Mouse (Mus musculus): ENCODE data around the gene Gm45785. TPM values are rescaled to one million over a fixed set of nuclear protein-coding genes. Genes with fewer than 3 reads are reported as not detected.
A peak's percentile ranks its signal among the peaks of the same experiment; 100 is the strongest.

The Gm45785 gene
- polyA plus RNA-seq, 1 experiment from 2014 or later, result not detected

GRCm38 (mm10) chr7:140881696-140882468 lies 25.8 kb upstream of the Gm45785 start, which contains the start of the genes Psmd13 and Sirt3:
Gene Psmd13 (plus strand): TSS chr7:140881968.
Gene Sirt3 (minus strand): TSS chr7:140882309.
- WGBS, result under 1% methylated on average over 59 of the region's 59 CpGs
- peak; percentile 95 for ATAC-seq
- H3K9me3 ChIP-seq, result no peaks in the 10 kb centered on the region

GRCm38 (mm10) chr7:140880865-140881515 lies 24.9 kb upstream of the Gm45785 start:
- 28% methylated on average over 8 of the region's 8 CpGs for WGBS
- Histone ChIP-seq H3K4me3 (replicated peaks) (peak overlapping the region; percentile 78), H3K4me1 (replicated peaks) (peaks cover 23% of the 10 kb centered on the region), H3K9me3 (no peaks in the 10 kb centered on the region), H3K4me2 (replicated peaks) (peak overlapping the region; percentile 78), H3K27ac (peak overlapping the region; percentile 90; the same call in 1 of the 2 replicates), H3K36me3 (peaks cover 22% of the 10 kb centered on the region), H3K27me3 (no peaks in the 10 kb centered on the region), H3K9ac (replicated peaks) (peak overlapping the region; percentile 85)
- no peak for ATAC-seq

More at GRCm38 (mm10) chr7:140881696-140882468, 25.8 kb upstream of the Gm45785 start, which contains the start of the genes Psmd13 and Sirt3:
- Histone ChIP-seq H3K36me3 (peaks cover 23% of the 10 kb centered on the region), H3K4me2 (replicated peaks) (peak within 1 kb of the TSS; percentile 78), H3K4me1 (replicated peaks) (peaks cover 23% of the 10 kb centered on the region), H3K4me3 (replicated peaks) (peak within 1 kb of the TSS; percentile 78), H3K9ac (replicated peaks) (peak within 1 kb of the TSS; percentile 85), H3K27me3 (no peaks in the 10 kb centered on the region), H3K27ac (peak within 1 kb of the TSS; percentile 90)

- Histone ChIP-seq H3K9ac (replicated peaks) (no peak overlapping the region), H3K36me3 (peaks cover 21% of the 10 kb centered on the region), H3K27me3 (no peaks in the 10 kb centered on the region), H3K4me3 (replicated peaks) (peak overlapping the region; percentile 78; the same call in 1 of the 2 replicates), H3K4me2 (replicated peaks) (peak overlapping the region; percentile 78; the same call in 1 of the 2 replicates), H3K27ac (no peak overlapping the region), H3K4me1 (replicated peaks) (peaks cover 23% of the 10 kb centered on the region), H3K9me3 (no peaks in the 10 kb centered on the region)
- ATAC-seq, result no peak
- 90% methylated on average over 3 of the region's 3 CpGs for WGBS
Observed at GRCm38 (mm10) chr7:140880419-140880818, 24.3 kb upstream of the Gm45785 start.

GRCm38 (mm10) chr7:140879355-140879754 lies 23.2 kb upstream of the Gm45785 start:
- ATAC-seq, result no peak
- H3K27ac ChIP-seq, result no peak overlapping the region
- WGBS, result 91% methylated on average over 7 of the region's 7 CpGs

GRCm38 (mm10) chr7:140877364-140877763 lies 21.2 kb upstream of the Gm45785 start:
- WGBS, result 92% methylated on average over 6 of the region's 6 CpGs

More at GRCm38 (mm10) chr7:140879355-140879754, 23.2 kb upstream of the Gm45785 start:
- Histone ChIP-seq H3K9me3 (no peaks in the 10 kb centered on the region), H3K9ac (replicated peaks) (no peak overlapping the region), H3K4me2 (replicated peaks) (no peak overlapping the region), H3K36me3 (peaks cover 25% of the 10 kb centered on the region), H3K4me3 (replicated peaks) (no peak overlapping the region), H3K27me3 (no peaks in the 10 kb centered on the region), H3K4me1 (replicated peaks) (peaks cover 23% of the 10 kb centered on the region)

GRCm38 (mm10) chr7:140874224-140874623 lies 18.1 kb upstream of the Gm45785 start:
- WGBS, result 97% methylated on average over 4 of the region's 4 CpGs
- Histone ChIP-seq H3K27ac (no peak overlapping the region), H3K9ac (replicated peaks) (no peak overlapping the region), H3K4me2 (replicated peaks) (no peak overlapping the region), H3K4me3 (replicated peaks) (no peak overlapping the region), H3K9me3 (no peaks in the 10 kb centered on the region), H3K4me1 (replicated peaks) (no peaks in the 10 kb centered on the region), H3K36me3 (peaks cover 47% of the 10 kb centered on the region), H3K27me3 (no peaks in the 10 kb centered on the region)
- ATAC-seq, result no peak

More at GRCm38 (mm10) chr7:140877364-140877763, 21.2 kb upstream of the Gm45785 start:
- H3K4me3 ChIP-seq (replicated peaks), result no peak overlapping the region
- no peak overlapping the region for H3K4me2 ChIP-seq (replicated peaks)
- no peak for ATAC-seq
- H3K9me3 ChIP-seq, result no peaks in the 10 kb centered on the region
- H3K27ac ChIP-seq, result no peak overlapping the region
- H3K27me3 ChIP-seq, result no peaks in the 10 kb centered on the region
- peaks cover 12% of the 10 kb centered on the region for H3K4me1 ChIP-seq (replicated peaks)
- peaks cover 38% of the 10 kb centered on the region for H3K36me3 ChIP-seq
- H3K9ac ChIP-seq (replicated peaks), result no peak overlapping the region

- WGBS, result 91% methylated on average over 12 of the region's 12 CpGs
- no peaks in the 10 kb centered on the region for H3K27me3 ChIP-seq
- H3K4me1 ChIP-seq (replicated peaks), result peaks cover 6% of the 10 kb centered on the region
- no peaks in the 10 kb centered on the region for H3K9me3 ChIP-seq
- H3K9ac ChIP-seq (replicated peaks), result no peak overlapping the region
- H3K27ac ChIP-seq, result no peak overlapping the region
- ATAC-seq, result no peak
- peaks cover 81% of the 10 kb centered on the region for H3K36me3 ChIP-seq
- H3K4me2 ChIP-seq (replicated peaks), result no peak overlapping the region
- H3K4me3 ChIP-seq (replicated peaks), result no peak overlapping the region
Observed at GRCm38 (mm10) chr7:140864761-140865160, 8.6 kb upstream of the Gm45785 start.

DNA sequence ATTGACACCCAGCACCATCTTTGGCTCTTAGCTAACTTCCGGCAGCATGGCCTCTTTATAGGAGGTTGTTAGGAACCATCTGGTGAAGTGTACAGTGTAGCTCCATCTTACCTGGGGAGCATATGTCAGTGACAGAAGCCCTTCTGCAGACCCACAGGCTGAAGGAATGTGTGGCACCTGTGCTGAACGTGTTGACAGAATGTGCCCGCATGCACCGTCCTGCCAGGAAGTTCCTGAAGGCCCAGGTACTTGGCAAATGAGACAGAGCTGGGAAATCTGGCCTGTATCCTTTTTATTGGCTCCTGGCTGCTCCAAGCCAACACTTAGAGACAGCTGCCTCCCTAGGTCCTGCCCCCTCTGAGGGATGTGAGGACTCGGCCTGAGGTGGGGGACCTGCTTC lies 4.6 kb upstream of the Gm45785 start:
- ATAC-seq, result no peak
- Histone ChIP-seq H3K9me3 (no peaks in the 10 kb centered on the region), H3K4me3 (replicated peaks) (no peak overlapping the region), H3K27ac (no peak overlapping the region), H3K4me1 (replicated peaks) (peaks cover 28% of the 10 kb centered on the region), H3K4me2 (replicated peaks) (no peak overlapping the region), H3K27me3 (no peaks in the 10 kb centered on the region), H3K36me3 (peaks cover 67% of the 10 kb centered on the region), H3K9ac (replicated peaks) (no peak overlapping the region)
- 95% methylated on average over 5 of the region's 5 CpGs for WGBS

- Histone ChIP-seq H3K36me3 (peaks cover 63% of the 10 kb centered on the region), H3K9me3 (no peaks in the 10 kb centered on the region), H3K27ac (no peak overlapping the region), H3K4me1 (replicated peaks) (peaks cover 36% of the 10 kb centered on the region), H3K4me3 (replicated peaks) (no peak overlapping the region), H3K27me3 (no peaks in the 10 kb centered on the region), H3K4me2 (replicated peaks) (no peak overlapping the region), H3K9ac (replicated peaks) (no peak overlapping the region)
- WGBS, result 56% methylated on average over 6 of the region's 6 CpGs
- ATAC-seq, result no peak
Observed at GRCm38 (mm10) chr7:140859997-140860396, 3.9 kb upstream of the Gm45785 start.

GRCm38 (mm10) chr7:140858746-140859145 lies 2.6 kb upstream of the Gm45785 start:
- 97% methylated on average over 8 of the region's 8 CpGs for WGBS
- Histone ChIP-seq H3K9me3 (no peaks in the 10 kb centered on the region), H3K36me3 (peaks cover 61% of the 10 kb centered on the region), H3K9ac (replicated peaks) (peak overlapping the region; percentile 94), H3K4me3 (replicated peaks) (peak overlapping the region; percentile 88), H3K4me1 (replicated peaks) (peaks cover 40% of the 10 kb centered on the region), H3K27me3 (no peaks in the 10 kb centered on the region), H3K4me2 (replicated peaks) (peak overlapping the region; percentile 94), H3K27ac (no peak overlapping the region)
- no peak for ATAC-seq

DNA sequence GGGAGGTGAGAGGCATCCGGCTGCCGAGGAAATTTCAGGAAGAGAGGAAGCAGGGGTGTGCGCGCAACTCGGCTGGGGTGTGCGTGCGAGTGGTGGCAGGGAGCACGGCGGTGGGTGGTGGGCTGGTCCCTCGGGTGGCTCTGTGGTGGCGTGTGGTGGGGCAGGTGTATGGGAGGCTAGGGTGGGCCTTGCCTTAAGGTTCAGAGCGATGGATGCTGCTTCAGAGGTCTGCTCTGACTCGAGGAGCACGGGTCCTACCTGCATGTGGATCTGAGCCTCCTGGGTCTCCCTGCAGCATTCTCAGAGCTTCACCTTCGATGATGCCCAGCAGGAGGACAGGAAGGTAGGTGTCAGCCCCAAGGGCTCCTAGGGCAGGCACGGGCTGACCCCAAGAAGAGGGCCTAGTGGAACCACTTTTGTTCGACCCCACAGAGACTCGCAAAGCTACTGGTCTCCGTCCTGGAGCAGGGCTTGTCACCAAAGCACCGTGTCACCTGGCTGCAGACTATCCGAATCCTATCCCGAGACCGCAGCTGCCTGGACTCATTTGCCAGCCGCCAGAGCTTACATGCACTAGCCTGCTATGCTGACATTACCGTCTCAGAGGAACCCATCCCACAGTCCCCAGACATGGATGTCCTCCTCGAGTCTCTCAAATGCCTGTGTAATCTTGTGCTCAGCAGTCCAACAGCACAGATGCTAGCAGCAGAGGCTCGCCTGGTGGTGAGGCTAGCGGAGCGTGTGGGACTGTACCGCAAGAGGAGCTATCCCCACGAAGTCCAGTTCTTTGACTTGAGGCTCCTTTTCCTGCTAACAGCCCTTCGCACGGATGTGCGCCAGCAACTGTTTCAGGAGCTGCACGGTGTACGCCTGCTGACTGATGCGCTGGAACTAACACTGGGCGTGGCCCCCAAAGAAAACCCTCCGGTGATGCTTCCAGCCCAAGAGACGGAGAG lies 1.7 kb upstream of the Gm45785 start, which contains the start of gene Bet1l:
Gene Bet1l, minus strand, starts transcription at position 28 of the 956 bp plus-strand sequence.
- Histone ChIP-seq H3K4me1 (replicated peaks) (peaks cover 40% of the 10 kb centered on the region), H3K36me3 (peaks cover 61% of the 10 kb centered on the region), H3K9me3 (no peaks in the 10 kb centered on the region), H3K4me2 (replicated peaks) (peak within 1 kb of the TSS; percentile 94), H3K9ac (replicated peaks) (peak within 1 kb of the TSS; percentile 94), H3K4me3 (replicated peaks) (peak within 1 kb of the TSS; percentile 88), H3K27ac (peak within 1 kb of the TSS; percentile 90), H3K27me3 (no peaks in the 10 kb centered on the region)
- 40% methylated on average over 40 of the region's 40 CpGs for WGBS
- ATAC-seq, result peak; percentile 57
